Mouse (Mus musculus) gastrocnemius, postnatal 25 days (tissue): Measurements from ENCODE around the gene Krtcap3. TPM values are rescaled to one million over a fixed set of nuclear protein-coding genes. Genes with fewer than 3 reads are reported as not detected.

Experiments used
- total RNA-seq, 2 experiments: library from RNA; stranded (reverse); gene quantifications; 1 replicate in 1 of 2; 2 replicates in 1 of 2; pipeline ENCODE4 v1.2.3; 2021

The Krtcap3 gene
- total RNA-seq, 2 experiments from 2014 or later: 1.8 to 1.9 TPM

Other genes starting within 250 kb of the Krtcap3 start
- gene Atraid, start 203.4 kb upstream of the Krtcap3 start, total RNA-seq: 10 to 100 TPM; 41.8 to 44.4 TPM
- gene Slc5a6, start 202.8 kb upstream of the Krtcap3 start, total RNA-seq: 1 to 10 TPM; 2.5 to 3.5 TPM
- gene Cad, start 196.9 kb upstream of the Krtcap3 start, total RNA-seq: 10 to 100 TPM; 19.3 to 25.1 TPM
- gene Dnajc5g, start 145.4 kb upstream of the Krtcap3 start, total RNA-seq: not detected
- under 1 TPM in 1 of 2 experiments, not detected in 1; 0.13 TPM for gene Slc30a3, start 143.5 kb upstream of the Krtcap3 start, total RNA-seq
- gene Trim54, start 135.0 kb upstream of the Krtcap3 start, total RNA-seq: 100 to 1,000 TPM; 303 to 342 TPM
- gene Ucn, start 112.9 kb upstream of the Krtcap3 start, total RNA-seq: not detected
- 10 to 100 TPM; 22.9 to 25.6 TPM for gene Mpv17, start 97.4 kb upstream of the Krtcap3 start, total RNA-seq
- gene Gm29609, start 71.8 kb upstream of the Krtcap3 start, total RNA-seq: under 1 TPM; 0.26 to 0.35 TPM
- 10 to 100 TPM; 21.8 to 24.5 TPM for gene Gtf3c2, start 71.5 kb upstream of the Krtcap3 start, total RNA-seq
- 10 to 100 TPM; 28.3 to 31.1 TPM for gene Snx17, start 58.5 kb upstream of the Krtcap3 start, total RNA-seq
- gene Eif2b4, start 58.3 kb upstream of the Krtcap3 start, total RNA-seq: 10 to 100 TPM; 51.5 to 63.1 TPM
- gene Zfp513, start 49.4 kb upstream of the Krtcap3 start, total RNA-seq: 1 to 10 TPM; 5.4 to 5.7 TPM
- gene Ppm1g, start 31.0 kb upstream of the Krtcap3 start, total RNA-seq: 10 to 100 TPM; 32.6 to 35.4 TPM
- gene Nrbp1, start 10.8 kb upstream of the Krtcap3 start, total RNA-seq: 10 to 100 TPM; 52.2 to 55.9 TPM
- gene Gm9970, start 10.5 kb upstream of the Krtcap3 start, total RNA-seq: not detected
- 10 to 100 TPM; 21.0 to 24.4 TPM for gene Ift172, start 39.4 kb downstream of the Krtcap3 start, total RNA-seq
- 1 to 10 TPM; 1.5 to 3.1 TPM for gene Fndc4, start 44.4 kb downstream of the Krtcap3 start, total RNA-seq
- gene Gckr, start 45.8 kb downstream of the Krtcap3 start, total RNA-seq: not detected
- gene Zfp512, start 200.7 kb downstream of the Krtcap3 start, total RNA-seq: 10 to 100 TPM in 1 of 2 experiments, 1 to 10 TPM in 1; 9.2 to 10.0 TPM
- not detected for gene 4930548H24Rik, start 234.0 kb downstream of the Krtcap3 start, total RNA-seq
- 10 to 100 TPM; 15.7 to 15.8 TPM for gene Gpn1, start 243.1 kb downstream of the Krtcap3 start, total RNA-seq